Mouse (Mus musculus) ovary, adult 2 months (tissue): ENCODE results near the gene Gm2a. TPM values are rescaled to one million over a fixed set of nuclear protein-coding genes. Genes with fewer than 3 reads are reported as not detected.

Experiments used
- polyA plus RNA-seq: library from polyadenylated mRNA; depleted of rRNA; stranded (reverse); fragments of >200 nt; gene quantifications from 2 replicates; pipeline ENCODE4 v1.2.3, GENCODE M21; 2012; rRNA removed

Gm2a gene
- polyA plus RNA-seq = 311 and 362 TPM in 2 replicates

DNA sequence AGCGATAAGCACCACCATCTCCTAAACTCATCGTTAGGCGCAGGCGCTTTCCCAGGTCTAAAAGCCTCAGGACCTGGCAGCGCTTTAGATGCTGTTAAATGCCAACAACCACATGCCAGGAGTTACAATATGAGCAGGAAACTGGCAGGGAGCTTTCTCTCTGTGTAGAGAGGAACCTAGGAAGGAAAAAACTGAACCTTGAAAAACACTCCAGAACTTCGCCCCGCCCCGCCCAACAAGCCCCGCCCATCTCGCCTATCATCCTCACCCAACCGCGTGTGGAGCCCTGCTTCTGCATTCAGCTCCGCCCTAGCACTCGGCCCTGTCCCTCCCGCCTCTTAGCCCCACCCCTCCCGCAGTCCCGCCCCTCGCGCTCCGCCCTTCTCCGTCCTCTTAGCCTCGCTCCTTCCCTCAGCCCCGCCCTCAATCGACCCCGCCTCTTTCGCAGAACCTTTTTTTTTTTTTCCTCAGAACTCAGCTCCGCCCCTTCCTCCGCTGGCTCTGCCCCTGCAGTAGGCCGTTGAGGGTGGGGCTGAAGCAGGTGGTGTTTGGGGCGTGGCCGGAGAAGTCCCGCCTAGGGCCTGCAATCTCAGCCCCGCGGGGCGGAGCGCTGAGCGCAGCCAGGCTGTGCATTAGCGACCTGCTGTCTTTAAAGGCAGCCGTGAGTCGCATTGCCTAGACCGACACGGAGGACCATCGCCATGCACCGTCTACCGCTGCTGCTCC, at the start of gene Gm2a:
TSS of gene Gm2a (plus strand) at position 653 of the 726 bp plus-strand sequence.

DNA sequence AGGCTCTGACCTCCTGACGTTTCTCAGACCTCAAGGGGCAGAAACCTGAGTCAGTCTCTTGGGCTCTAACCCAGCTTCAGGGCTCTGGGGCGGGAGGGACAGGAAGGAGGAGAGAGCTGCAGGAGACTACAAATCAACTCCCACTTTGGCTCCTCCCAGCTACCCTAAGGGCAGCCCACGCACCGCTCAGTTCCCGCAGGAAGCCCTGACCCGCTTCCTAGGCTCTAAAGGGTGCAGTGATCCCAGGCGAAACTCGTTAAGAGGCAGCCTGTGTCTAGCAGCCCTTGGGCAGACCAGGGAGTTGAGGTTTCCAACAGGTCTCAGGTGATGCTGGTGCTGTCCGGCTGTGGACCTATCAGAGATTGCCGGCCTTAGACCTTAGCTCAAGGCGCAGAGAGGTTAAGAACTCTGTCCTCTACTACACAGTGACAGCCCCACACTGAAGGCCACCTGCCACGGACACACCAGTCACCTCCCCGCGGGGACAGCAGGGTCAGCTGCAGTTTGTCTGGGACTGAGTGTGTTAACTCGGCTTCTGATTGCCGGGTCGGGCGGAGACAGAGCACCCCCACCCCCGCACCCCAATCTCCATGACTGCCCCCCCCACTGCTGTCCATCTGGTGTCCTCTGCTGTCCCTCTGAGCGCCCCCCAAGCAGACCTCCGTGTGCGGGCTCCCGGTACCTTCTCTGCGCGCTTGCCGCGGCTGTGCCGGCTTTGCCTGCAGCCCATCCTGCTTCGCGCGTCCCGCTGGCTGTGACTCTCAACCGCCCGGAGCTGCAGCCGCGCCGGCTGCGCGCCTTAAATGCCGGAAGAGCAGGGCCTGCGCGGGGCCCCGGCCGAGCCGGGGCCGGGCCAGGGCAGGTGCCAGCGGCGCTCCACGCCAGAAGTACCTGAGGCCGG, 20.3 kb upstream of the Gm2a start, which contains the start of gene Ccdc69:
TSS of gene Ccdc69 (minus strand) at position 801 of the 901 bp plus-strand sequence.

DNA sequence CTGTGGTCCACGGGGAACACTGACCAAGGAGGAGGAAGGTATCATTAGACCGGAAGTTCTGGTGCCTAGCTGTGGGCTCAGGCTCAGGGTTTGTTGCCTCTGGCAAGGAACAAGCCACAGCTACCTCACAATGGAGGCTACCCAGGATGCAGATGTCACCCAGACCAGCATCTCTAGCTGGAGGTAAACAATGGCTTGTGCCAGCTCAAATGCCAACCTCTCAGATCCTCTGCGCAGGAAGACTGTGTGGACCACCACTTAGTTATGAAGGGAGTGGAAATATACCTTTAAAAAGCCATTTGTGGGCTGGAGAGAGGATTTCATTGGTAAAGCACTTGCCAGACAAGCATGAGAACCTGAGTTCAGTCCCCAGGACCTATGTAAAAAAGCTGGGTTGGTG, 53.7 kb downstream of the Gm2a start, which contains the start of gene Slc36a3:
TSS of gene Slc36a3 (minus strand) at position 101 of the 400 bp plus-strand sequence.

Other genes with a start within 250 kb of the Gm2a start
- 0.29 and 0.73 TPM in 2 replicates for gene Lyrm7, start 237.2 kb upstream of the Gm2a start, polyA plus RNA-seq
- gene Hint1, start 231.7 kb upstream of the Gm2a start, polyA plus RNA-seq = 362 and 395 TPM in 2 replicates
- gene Gpx3, start 195.7 kb upstream of the Gm2a start, polyA plus RNA-seq = 259 and 347 TPM in 2 replicates
- 63.2 and 77.1 TPM in 2 replicates for gene Tnip1, start 135.2 kb upstream of the Gm2a start, polyA plus RNA-seq
- 183 and 191 TPM in 2 replicates for gene Anxa6, start 64.7 kb upstream of the Gm2a start, polyA plus RNA-seq
- gene Ccdc69, start 20.0 kb upstream of the Gm2a start, polyA plus RNA-seq = 5.4 and 6.0 TPM in 2 replicates
- 1.9 and 2.1 TPM in 2 replicates for gene Slc36a3, start 53.6 kb downstream of the Gm2a start, polyA plus RNA-seq
- gene Slc36a2, start 87.0 kb downstream of the Gm2a start, polyA plus RNA-seq = 25.4 and 26.3 TPM in 2 replicates
- 21.3 and 24.3 TPM in 2 replicates for gene Slc36a1, start 106.2 kb downstream of the Gm2a start, polyA plus RNA-seq
- gene Fat2, start 238.4 kb downstream of the Gm2a start, polyA plus RNA-seq = 0.08 and 0.12 TPM in 2 replicates